Mouse (Mus musculus) limb, embryonic 13.5 days (tissue): ENCODE results near the gene Rbbp4. TPM values are rescaled to one million over a fixed set of nuclear protein-coding genes. Genes with fewer than 3 reads are reported as not detected.
A peak's percentile ranks its signal among the peaks of the same experiment; 100 is the strongest.
"Not testable (repeated sequence)": the region's sequence is repeated elsewhere in the genome, so short reads cannot be mapped to it uniquely, and the experiment has no call there.

Experiments used
- ATAC-seq: fragments of 200-750 bp; cut with Nextera tagmentation; 2 replicates; pipeline ENCODE4 v1.8.0; 2017; ENCODE audit warnings: low read depth, moderate number of reproducible peaks, moderate TSS enrichment; ENCODE audit not compliant: low FRiP score
- H3K27ac ChIP-seq: fragments of 300-500 bp; sonication (generic); 2 replicates; pipeline ENCODE4 v1.5.1; 2015; ENCODE audit warnings: inconsistent platforms, mild to moderate bottlenecking, moderate library complexity
- H3K27me3 ChIP-seq: fragments of 300-500 bp; sonication (generic); 2 replicates; pipeline ENCODE4 v1.6.1; 2015; ENCODE audit warnings: mild to moderate bottlenecking, inconsistent platforms
- H3K36me3 ChIP-seq: fragments of 300-500 bp; sonication (generic); 2 replicates; pipeline ENCODE4 v1.6.1; 2015; ENCODE audit warnings: inconsistent platforms, mild to moderate bottlenecking, moderate library complexity
- H3K4me1 ChIP-seq: fragments of 300-500 bp; sonication (generic); 2 replicates; pipeline ENCODE4 v1.6.1; 2015; ENCODE audit warnings: inconsistent platforms
- H3K4me2 ChIP-seq: fragments of 300-500 bp; sonication (generic); replicated peaks from 2 replicates; pipeline ENCODE4 v1.6.1; 2015; ENCODE audit warnings: inconsistent platforms, mild to moderate bottlenecking, moderate library complexity
- H3K4me3 ChIP-seq: fragments of 300-500 bp; sonication (generic); 2 replicates; pipeline ENCODE4 v1.5.1; 2015; ENCODE audit warnings: moderate library complexity, mild to moderate bottlenecking, inconsistent platforms
- H3K9ac ChIP-seq: fragments of 300-500 bp; sonication (generic); 2 replicates; pipeline ENCODE4 v1.6.1; 2015; ENCODE audit warnings: mild to moderate bottlenecking, inconsistent platforms
- H3K9me3 ChIP-seq: fragments of 300-500 bp; sonication (generic); 2 replicates; pipeline ENCODE4 v1.6.1; 2016; ENCODE audit warnings: inconsistent platforms
- WGBS: fragments of 180-500 bp; shearing (Covaris S2); methylation state at CpG from one replicate; pipeline ENCODE4 v1.1.7; 2015; 5-methylcytosine and 5-hydroxymethylcytosine counted together
- polyA plus RNA-seq: library from polyadenylated mRNA; unstranded; fragments of >200 nt; fragmentation: Nextera tagmentation; extraction: Ambion mirVana; gene quantifications from 2 replicates; pipeline ENCODE4 v1.2.1, GENCODE M21; 2015

The Rbbp4 gene
- polyA plus RNA-seq, 1 experiment from 2014 or later = 491 TPM

DNA sequence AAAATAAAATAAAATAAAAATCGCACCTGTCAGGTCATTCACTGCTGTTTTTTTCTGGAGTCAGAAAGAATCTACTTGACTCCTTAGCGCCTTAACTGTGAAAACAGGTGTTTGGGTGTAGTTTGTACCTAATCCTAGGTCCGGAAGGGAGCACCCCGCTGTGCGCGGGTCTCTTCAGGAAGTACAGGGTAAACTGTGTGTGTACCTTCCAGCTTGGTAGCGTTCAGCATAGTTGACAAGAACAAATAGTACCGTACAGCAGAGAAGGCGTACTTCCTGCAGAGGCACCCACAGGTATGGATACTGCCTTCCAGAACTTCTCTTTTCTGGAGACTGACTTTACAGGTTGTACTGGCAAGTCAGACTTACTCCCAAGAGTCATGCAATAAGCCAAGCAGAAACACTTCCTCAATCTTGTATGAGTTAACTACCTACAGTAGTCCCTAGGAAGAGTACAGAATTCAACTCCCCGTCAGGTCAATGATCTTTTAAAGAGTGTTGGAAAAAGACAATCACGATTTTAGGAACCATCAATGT is 39.1 kb upstream of the Rbbp4 start:
- WGBS = 51% methylated on average over 11 of the region's 11 CpGs
- H3K4me3 ChIP-seq = no peak overlapping the region
- no peak overlapping the region for H3K9ac ChIP-seq
- H3K4me2 ChIP-seq = 0 out of 2 replicates have a peak overlapping the region, but pooled peaks have one; percentile 24
- no peaks in the 10 kb centered on the region for H3K36me3 ChIP-seq
- no peak for ATAC-seq
- peaks cover 4% of the 10 kb centered on the region; the same call in 1 of the 2 replicates for H3K27me3 ChIP-seq
- no peaks in the 10 kb centered on the region for H3K9me3 ChIP-seq
- no peak overlapping the region for H3K27ac ChIP-seq
- peaks cover 17% of the 10 kb centered on the region for H3K4me1 ChIP-seq

DNA sequence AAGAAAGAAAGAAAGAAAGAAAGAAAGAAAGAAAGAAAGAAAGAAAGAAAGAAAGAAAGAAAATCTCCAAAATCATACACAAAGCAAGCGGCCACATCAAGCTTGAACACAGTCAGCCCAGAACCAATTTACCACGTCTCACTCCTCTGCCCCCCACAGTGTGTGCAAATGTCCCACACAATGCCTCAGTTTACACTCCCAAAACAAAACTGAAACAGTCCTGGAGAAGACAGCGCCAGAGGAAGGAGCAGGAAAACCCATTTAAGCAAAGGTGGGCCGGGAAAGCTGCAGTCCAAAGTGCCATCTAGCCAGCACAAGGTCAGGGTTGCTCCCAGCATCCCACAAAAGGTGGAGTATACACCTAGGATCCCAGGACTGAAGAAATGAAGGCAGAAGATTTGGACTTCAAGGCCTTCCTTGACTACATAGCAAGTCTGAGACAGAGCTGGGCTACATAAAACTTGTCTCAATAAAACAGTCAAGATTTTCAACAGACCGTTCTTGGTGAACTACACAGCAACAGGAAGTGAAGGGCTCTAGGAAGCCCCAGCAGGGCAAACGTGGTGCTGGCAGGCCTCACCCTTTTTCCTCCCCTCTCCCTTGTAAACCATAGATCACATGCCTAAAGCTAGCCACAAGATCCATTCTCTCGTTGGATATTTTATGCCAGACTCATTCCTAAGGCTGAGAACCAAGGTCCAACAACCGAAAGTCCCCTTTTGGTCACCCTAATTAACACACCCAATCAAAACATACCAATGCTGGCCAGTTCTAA is 38.2 kb upstream of the Rbbp4 start:
- Histone ChIP-seq H3K27me3 (no peaks in the 10 kb centered on the region; the same call in 1 of the 2 replicates), H3K4me2 (no peak overlapping the region), H3K27ac (no peak overlapping the region), H3K9me3 (no peaks in the 10 kb centered on the region), H3K4me3 (no peak overlapping the region), H3K9ac (no peak overlapping the region; the same call in 1 of the 2 replicates), H3K36me3 (no peaks in the 10 kb centered on the region), H3K4me1 (peaks cover 17% of the 10 kb centered on the region)
- 38% methylated on average over 8 of the region's 8 CpGs for WGBS
- ATAC-seq = no peak

DNA sequence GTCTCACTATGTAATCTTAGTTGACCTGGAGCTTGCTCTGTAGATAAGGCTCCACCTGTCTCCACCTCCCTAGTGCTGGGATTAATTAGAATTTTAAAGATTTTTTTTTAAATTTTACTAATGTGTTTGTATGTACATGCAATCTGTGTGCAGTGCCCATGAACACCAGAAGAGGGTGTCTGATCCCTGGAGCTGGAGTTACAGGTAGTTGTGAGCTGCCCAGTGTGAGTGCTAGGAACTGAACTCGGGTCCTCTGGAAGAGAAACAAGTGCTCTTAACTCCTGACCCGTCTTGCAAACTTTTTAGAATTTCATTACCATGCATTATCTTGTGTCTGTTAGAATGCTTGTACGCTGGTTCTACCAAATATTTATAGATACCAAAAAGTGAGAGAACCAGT is 36.2 kb upstream of the Rbbp4 start:
- H3K4me2 ChIP-seq = no peak overlapping the region
- no peak overlapping the region for H3K4me3 ChIP-seq
- no peak overlapping the region for H3K9ac ChIP-seq
- peaks cover 10% of the 10 kb centered on the region for H3K36me3 ChIP-seq
- H3K27me3 ChIP-seq = no peaks in the 10 kb centered on the region; the same call in 1 of the 2 replicates
- peaks cover 14% of the 10 kb centered on the region for H3K4me1 ChIP-seq
- ATAC-seq = no peak
- no peaks in the 10 kb centered on the region for H3K9me3 ChIP-seq
- 95% methylated on average over 3 of the region's 3 CpGs for whole genome bisulfite sequencing
- no peak overlapping the region for H3K27ac ChIP-seq

DNA sequence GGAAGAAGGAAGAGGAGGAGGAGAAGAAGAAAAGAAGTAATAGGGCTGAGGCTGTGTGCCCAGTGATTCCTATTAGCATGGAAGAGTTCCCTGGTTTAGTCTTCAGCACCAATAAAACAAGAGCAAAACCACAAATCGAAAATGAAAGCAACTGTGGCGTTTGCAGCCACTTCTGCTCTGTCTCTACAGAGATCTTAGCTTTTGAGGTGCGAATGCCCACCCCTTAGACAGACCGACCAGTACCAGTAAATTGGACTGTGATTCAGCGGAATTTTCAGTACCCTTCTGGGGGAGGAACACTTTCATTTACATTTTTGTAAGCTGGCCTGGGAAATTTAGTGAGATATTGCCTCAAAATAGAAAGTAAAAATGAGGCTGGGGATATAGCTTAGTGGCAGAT is 30.1 kb upstream of the Rbbp4 start:
- Histone ChIP-seq H3K4me3 (no peak overlapping the region), H3K27me3 (no peaks in the 10 kb centered on the region), H3K27ac (no peak overlapping the region), H3K9ac (no peak overlapping the region), H3K4me2 (no peak overlapping the region), H3K9me3 (no peaks in the 10 kb centered on the region), H3K36me3 (peaks cover 31% of the 10 kb centered on the region), H3K4me1 (no peaks in the 10 kb centered on the region)
- WGBS = 82% methylated on average over 5 of the region's 5 CpGs
- ATAC-seq = no peak

DNA sequence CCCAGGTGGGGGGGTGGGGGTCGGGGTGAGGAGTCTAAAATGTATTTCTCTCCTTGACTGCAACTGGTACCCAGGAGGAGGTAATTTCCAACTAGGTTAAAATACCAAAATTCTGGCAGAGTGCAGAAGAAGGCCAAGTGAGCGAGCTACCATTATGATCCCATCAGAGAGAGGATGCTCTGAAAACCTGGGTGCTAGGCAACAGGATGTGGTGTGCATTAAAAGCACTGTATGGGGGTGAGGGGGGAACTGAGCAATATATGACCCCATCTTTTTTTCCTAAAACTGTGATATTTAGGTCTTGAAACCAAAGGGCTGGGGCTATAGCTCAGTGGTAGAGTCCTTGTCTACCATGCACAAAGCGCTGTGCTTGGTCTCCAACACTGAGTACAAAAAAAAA is 29.2 kb upstream of the Rbbp4 start:
- ATAC-seq = no peak
- H3K4me3 ChIP-seq = no peak overlapping the region
- no peak overlapping the region for H3K4me2 ChIP-seq
- H3K9me3 ChIP-seq = no peaks in the 10 kb centered on the region
- H3K27ac ChIP-seq = no peak overlapping the region
- H3K4me1 ChIP-seq = no peaks in the 10 kb centered on the region
- no peak overlapping the region for H3K9ac ChIP-seq
- no peaks in the 10 kb centered on the region for H3K27me3 ChIP-seq
- 89% methylated on average over 3 of the region's 3 CpGs for WGBS
- peaks cover 39% of the 10 kb centered on the region for H3K36me3 ChIP-seq

DNA sequence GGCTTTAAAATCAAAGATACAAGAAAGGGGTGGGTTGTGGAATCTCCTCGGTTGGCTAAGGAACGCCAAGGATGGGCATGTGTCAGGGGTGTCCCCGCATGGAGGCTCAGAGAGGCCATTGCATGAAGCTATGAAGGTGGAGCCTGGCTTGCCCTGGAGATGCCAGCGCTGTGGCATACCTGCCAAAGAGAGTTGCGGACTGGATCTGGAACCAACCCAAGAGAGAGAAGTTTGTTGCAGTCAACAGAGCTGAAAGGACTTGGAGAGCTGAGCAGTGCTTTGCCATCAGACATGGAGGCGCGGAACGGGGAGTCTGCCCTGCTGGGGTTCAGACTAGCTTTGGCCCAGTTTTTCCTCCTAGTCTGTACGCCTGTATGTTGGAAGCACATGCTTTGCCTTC is 28.3 kb upstream of the Rbbp4 start:
- H3K27ac ChIP-seq = no peak overlapping the region
- no peak for ATAC-seq

DNA sequence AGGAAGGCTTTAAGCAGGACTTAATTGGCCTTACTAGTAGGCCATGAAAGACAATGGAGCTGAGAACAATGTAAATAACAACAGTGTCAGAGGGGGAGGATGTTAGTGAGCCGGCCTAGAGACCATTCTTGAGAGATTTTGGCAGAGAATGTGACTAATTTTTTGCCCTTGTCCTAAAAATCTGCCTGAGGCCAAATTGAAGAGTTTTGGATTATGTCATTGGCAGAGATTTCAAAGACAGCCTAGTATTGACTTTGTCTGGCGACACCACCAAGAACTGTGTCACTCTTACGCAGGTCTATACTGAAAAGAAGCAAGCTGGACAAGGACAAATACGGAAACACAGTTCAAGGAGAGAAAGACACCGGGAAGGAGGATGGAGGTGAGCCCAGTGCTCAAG is 27.6 kb upstream of the Rbbp4 start:
- Histone ChIP-seq H3K36me3 (peaks cover 47% of the 10 kb centered on the region), H3K9me3 (no peaks in the 10 kb centered on the region), H3K27me3 (no peaks in the 10 kb centered on the region), H3K4me3 (no peak overlapping the region), H3K9ac (no peak overlapping the region), H3K4me2 (no peak overlapping the region), H3K27ac (no peak overlapping the region), H3K4me1 (no peaks in the 10 kb centered on the region)
- no peak for ATAC-seq
- 76% methylated on average over 5 of the region's 5 CpGs for WGBS

More for the DNA sequence above, 28.3 kb upstream of the Rbbp4 start:
- Histone ChIP-seq H3K9me3 (no peaks in the 10 kb centered on the region), H3K4me1 (no peaks in the 10 kb centered on the region), H3K36me3 (peaks cover 41% of the 10 kb centered on the region), H3K27me3 (no peaks in the 10 kb centered on the region), H3K4me2 (no peak overlapping the region), H3K9ac (no peak overlapping the region), H3K4me3 (no peak overlapping the region)
- WGBS = 92% methylated on average over 9 of the region's 9 CpGs

DNA sequence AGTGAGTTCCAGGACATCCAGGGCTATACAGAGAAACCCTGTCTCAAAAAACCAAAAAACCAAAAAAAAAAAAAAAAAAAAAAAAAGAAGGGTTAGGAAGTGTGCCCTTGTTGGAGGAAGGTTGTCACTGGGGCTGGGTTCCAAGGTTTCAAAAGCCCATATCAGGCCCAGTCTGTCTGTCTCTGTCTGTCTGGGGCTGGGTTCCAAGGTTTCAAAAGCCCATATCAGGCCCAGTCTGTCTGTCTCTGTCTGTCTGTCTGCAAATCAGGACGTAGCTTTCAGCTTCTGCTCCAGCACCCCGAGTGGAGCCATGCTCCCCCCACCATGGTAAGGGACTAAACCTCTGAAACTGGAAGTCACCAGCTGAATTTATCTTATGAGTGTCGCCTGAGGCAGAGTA is 27.1 kb upstream of the Rbbp4 start:
- 86% methylated on average over 3 of the region's 3 CpGs for WGBS

DNA sequence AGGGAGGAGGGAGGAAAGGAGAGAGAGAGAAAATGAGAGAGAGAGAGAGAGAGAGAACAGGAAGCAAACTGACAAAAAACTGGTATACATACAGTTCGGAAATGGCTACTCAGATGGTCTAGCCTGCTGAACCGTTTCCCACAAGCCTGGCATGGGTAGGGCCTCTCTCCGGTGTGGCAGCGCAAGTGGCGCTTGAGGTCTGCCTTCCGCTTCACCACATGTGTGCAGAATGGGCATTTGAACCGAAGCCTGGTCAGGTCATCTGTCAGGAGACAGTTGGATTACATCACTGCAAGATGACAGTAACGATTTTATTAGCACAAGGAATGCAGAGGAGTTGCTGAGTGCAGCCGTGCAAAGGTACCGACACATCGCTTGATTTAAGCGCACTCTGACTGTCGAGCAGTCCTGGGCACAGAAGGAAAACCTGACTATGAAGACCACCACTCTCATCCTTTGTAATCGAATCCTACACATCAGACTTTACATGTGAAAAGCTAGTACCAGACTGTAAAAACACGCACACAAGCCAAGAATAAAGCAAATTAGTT is 22.5 kb upstream of the Rbbp4 start:
- 83% methylated on average over 15 of the region's 15 CpGs for WGBS

More for the DNA sequence above, 27.1 kb upstream of the Rbbp4 start:
- not testable (repeated sequence) for ATAC-seq, H3K9ac ChIP-seq, H3K4me1 ChIP-seq, H3K9me3 ChIP-seq, H3K4me2 ChIP-seq, H3K27ac ChIP-seq, H3K4me3 ChIP-seq, H3K27me3 ChIP-seq
- H3K36me3 ChIP-seq = peaks cover 48% of the 10 kb centered on the region

DNA sequence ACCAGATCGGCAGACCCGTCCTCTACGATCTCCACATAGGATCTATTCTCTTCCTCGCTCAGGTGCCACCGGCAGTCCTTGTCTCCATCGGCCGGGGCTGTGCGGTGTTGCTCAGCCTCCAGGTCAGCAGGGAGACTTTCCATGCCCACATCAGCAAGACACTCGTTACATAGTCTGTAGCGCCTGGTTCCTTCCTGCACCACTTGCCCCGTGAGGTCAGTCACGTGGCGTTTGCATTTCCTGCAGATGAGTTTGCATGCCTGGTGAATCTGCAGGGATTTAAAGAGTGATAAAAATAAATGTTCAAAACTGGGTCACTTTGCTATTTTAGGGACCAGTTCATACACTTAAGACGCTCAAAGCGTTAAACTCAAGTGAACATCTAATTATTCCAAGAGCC is 19.1 kb upstream of the Rbbp4 start:
- no peak overlapping the region for H3K27ac ChIP-seq
- H3K4me3 ChIP-seq = no peak overlapping the region
- H3K9ac ChIP-seq = no peak overlapping the region
- no peaks in the 10 kb centered on the region for H3K9me3 ChIP-seq
- no peaks in the 10 kb centered on the region for H3K4me1 ChIP-seq
- H3K4me2 ChIP-seq = no peak overlapping the region
- no peak for ATAC-seq
- H3K27me3 ChIP-seq = no peaks in the 10 kb centered on the region
- WGBS = 79% methylated on average over 15 of the region's 15 CpGs
- peaks cover 48% of the 10 kb centered on the region for H3K36me3 ChIP-seq

More for the DNA sequence above, 22.5 kb upstream of the Rbbp4 start:
- H3K27me3 ChIP-seq = no peaks in the 10 kb centered on the region
- H3K9ac ChIP-seq = no peak overlapping the region
- H3K4me2 ChIP-seq = no peak overlapping the region
- H3K4me1 ChIP-seq = no peaks in the 10 kb centered on the region
- ATAC-seq = no peak
- H3K9me3 ChIP-seq = no peaks in the 10 kb centered on the region
- no peak overlapping the region for H3K27ac ChIP-seq
- H3K4me3 ChIP-seq = no peak overlapping the region
- H3K36me3 ChIP-seq = peaks cover 56% of the 10 kb centered on the region

DNA sequence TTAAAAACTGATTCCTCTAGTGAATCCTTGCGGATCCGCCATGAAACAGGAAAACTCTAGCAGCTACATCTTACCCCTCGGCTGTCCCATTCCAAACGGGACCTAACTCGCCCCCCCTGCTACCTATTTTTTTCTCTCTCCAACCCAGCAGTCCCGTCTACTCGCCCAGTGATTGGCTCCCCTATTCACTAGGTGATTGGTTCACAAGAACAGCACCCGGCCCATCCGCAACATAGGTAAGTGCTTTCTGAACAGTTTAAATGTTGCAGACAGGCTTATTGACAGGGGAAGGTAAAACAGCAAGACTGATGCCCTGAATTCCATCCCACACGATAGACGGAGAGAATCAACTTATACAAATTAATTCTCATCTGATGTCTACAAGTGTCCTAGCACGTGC is 18.0 kb upstream of the Rbbp4 start:
- no peak for ATAC-seq
- Histone ChIP-seq H3K4me1 (no peaks in the 10 kb centered on the region), H3K27ac (no peak overlapping the region), H3K9me3 (no peaks in the 10 kb centered on the region), H3K36me3 (peaks cover 46% of the 10 kb centered on the region), H3K4me2 (no peak overlapping the region), H3K9ac (no peak overlapping the region), H3K27me3 (no peaks in the 10 kb centered on the region), H3K4me3 (no peak overlapping the region)
- WGBS = 87% methylated on average over 12 of the region's 12 CpGs

DNA sequence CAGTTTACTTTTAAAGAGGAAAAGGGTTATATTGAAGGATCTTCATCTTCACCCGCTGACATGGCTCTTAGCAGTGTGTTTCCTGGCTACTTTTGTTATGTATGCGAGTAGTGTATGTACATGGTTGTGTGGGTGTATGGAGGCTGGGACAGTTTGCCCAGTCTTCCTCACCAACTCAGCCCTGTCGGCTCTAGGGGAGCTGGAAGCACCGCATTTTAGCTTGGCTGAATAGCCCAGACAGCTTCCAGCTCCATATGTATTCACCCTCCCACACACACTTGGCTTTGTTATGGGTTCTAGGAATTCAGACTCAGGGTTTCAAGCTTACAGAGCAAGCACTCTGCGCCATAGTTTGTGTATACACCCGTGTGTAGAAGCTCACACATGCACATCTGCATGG is 15.9 kb upstream of the Rbbp4 start:
- H3K4me1 ChIP-seq = no peaks in the 10 kb centered on the region
- H3K4me2 ChIP-seq = no peak overlapping the region
- H3K27ac ChIP-seq = no peak overlapping the region
- no peak overlapping the region for H3K9ac ChIP-seq
- H3K9me3 ChIP-seq = no peaks in the 10 kb centered on the region
- no peak overlapping the region for H3K4me3 ChIP-seq
- ATAC-seq = no peak
- H3K27me3 ChIP-seq = no peaks in the 10 kb centered on the region
- H3K36me3 ChIP-seq = peaks cover 35% of the 10 kb centered on the region
- 82% methylated on average over 6 of the region's 6 CpGs for WGBS
